Mouse (Mus musculus): ENCODE measurements around the gene Prr12.
A peak's percentile ranks its signal among the peaks of the same experiment; 100 is the strongest.
"Not testable (repeated sequence)": the region's sequence is repeated elsewhere in the genome, so short reads cannot be mapped to it uniquely, and the experiment has no call there.

Gene Prr12

DNA sequence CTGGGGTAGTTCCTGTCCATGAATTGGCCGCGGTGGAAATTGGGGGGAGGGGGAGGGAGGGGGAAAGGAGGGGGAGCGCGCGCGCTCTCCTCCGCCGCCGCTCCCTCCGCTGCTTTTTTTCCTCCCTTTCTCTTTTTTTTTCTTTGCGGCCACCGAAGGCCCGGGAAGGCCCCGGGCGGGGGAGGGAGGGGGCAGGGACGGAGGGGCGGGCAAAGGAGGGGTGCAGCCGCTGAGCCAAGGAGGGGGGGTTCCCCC is at the start of gene Prr12:
Gene Prr12 (minus strand): TSS at position 20 of the 255 bp plus-strand sequence.
- no peak for DNase-seq (ENCODE audit: low read depth, low spot score)

DNA sequence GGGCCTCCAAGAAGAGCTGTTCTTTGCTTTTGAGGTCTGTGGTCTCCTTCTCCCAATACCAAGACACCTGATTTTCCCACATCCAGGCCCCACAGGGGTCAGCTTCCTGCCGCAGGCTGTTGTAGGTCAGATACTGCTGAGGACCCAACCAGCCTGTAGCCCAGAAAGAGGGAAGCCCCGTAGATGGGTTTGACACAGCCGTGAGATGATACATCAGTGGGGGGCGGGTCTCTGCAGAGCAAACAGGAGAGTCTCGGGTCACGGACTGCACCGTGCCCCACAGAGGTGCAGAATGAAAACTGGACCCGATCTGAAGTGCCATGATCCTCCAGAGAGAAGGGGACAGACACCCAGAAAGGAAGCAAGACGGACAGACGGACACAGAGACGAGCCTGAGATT is 49.8 kb upstream of the Prr12 start:
- no peak for DNase-seq (ENCODE audit: low read depth, low spot score)

DNA sequence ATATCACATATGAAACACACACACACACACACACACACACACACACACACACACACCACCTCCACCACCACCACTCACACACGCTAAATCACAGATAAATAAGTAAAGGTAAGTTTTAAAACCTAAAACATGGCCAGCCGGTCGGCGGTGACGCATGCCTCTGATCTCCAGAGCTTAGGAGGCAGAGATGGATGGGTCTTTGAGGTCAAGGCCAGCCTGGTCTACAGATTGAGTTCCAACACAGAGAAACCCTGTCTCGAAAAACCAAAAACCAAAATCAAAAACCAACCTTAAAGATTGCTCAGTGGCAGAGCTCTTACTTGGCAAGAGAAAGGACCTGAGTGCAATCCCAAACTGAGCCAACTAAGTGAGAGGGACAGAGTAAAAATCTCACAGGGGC is 47.4 kb upstream of the Prr12 start:
- DNase-seq (ENCODE audit: low read depth, low spot score): no peak

DNA sequence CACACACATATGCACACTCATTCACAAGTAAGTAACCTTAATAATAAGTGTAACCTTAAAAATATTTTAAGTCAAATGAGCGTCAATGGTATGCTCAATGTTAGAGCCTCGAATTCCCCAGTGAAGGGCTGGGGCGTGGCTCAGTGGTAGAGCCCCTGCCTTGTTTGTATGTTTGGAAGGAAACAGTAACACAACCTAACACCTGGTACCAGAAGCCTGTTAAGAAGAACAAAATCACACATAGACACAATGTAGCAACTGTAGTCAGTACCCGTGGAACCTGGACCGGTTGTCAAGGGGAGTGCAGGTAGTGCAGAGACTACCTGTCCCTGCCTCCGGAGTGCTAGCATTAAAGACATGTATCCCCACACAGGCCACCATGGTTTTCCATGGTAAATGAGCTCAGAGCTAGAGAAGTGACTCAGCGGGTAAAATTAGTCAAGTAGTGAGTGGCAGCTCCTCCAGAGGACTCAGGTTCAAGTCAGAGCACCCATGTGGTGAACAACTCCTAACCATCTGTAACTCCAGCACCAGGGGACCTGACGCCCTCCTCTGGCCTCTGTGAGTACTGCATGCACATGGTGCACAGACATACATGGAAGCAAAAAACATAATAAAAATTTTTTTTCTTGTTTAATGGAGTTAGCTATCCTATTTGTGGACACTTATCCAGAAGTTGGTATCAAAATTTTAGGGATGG is 46.0 kb upstream of the Prr12 start:
- peak; percentile 46 for DNase-seq (ENCODE audit: low read depth, low spot score)

DNA sequence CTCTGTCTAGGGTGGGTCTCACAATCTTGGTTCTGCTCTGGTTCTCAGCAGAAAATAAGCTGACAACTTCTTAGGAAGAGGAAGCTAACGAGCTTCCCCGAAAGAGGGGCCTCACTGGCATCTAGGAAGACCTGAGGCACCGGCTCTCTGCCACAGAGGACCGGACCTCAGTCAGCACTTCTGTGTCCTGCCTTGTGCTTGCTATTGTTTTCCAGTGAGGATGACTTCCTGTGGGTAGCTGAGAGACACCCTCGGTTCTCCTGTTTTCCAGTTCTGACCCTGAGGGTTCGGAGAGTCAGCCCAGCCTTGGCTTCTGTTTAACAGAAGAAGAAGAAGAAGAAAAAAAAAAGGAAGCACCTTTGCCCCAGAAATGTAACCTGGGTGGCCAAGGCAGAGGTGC is 44.8 kb upstream of the Prr12 start:
- no peak for DNase-seq (ENCODE audit: low read depth, low spot score)

DNA sequence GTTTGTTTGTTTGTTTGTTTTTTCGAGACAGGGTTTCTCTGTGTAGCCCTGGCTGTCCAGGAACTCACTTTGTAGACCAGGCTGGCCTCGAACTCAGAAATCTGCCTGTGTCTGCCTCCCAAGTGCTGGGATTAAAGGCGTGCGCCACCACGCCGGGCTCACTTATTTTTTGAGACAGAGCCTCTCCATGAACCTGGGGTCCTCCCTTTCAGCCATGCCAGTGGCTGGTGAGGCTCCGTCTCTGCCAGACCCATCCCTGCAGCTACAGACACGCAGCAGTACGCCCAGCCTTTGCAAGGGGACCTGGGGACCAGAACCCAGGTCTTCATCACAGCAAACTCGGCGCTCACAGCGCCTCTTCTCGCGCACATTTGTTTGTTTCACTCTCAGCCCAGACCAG is 43.3 kb upstream of the Prr12 start:
- not testable (repeated sequence) for DNase-seq (ENCODE audit: low read depth, low spot score)

DNA sequence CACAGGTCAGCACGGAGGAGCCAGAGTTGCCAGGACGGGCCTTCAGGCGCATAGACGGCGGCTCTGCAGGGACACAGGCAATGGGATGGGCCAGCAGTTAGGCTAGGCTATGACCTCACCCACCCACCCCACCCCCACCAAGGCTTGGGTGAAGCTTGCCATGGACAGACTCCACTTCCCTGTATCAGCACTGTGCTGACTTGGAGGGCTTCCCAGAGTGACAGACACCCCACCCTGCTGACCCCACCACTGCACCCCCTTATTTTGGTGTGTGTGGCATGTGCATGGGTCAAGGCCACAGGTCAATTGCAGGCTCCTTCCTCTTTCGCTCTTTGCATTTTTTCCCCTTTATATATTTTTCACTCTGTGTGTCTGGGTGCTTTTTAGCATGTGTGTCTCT is 42.7 kb upstream of the Prr12 start:
- DNase-seq (ENCODE audit: low read depth, low spot score): no peak

DNA sequence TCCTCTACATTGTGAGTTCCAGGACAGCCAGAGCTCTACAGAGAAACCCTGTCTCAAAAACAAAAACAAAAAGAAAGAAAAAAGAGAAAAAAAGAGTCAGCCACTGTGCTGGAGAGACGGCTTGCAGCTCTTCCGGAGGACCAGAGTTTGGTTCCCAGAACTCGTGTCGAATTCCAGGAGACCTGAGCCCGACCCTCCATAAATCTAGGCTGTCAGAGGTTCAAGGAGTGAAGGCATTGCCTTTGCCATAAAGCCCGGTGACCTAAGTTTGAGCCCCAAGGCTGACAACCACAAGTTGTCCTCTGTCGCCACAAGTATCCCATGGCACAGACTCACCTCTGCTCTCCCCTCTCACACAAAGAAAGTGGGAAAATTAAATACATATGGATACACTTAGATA is 41.4 kb upstream of the Prr12 start:
- DNase-seq (ENCODE audit: low read depth, low spot score): no peak

DNA sequence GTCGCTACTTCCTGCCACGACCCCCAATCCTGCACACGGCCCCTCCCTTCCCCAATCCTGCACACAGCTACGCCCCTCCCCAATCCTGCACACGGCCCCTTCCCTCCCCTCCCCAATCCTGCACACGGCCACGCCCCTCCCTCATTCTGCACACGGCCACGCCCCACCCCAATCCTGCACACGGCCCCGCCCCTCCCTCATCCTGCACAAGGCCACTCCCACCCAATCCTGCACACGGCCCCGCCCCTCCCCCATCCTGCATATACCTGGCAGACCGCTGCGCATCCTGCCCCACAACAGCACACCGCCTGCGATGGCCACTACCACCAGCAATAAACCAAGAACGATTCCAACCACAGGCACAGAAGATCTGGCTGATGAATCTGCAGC is 40.8 kb upstream of the Prr12 start:
- peak; percentile 58 for DNase-seq (ENCODE audit: low read depth, low spot score)

DNA sequence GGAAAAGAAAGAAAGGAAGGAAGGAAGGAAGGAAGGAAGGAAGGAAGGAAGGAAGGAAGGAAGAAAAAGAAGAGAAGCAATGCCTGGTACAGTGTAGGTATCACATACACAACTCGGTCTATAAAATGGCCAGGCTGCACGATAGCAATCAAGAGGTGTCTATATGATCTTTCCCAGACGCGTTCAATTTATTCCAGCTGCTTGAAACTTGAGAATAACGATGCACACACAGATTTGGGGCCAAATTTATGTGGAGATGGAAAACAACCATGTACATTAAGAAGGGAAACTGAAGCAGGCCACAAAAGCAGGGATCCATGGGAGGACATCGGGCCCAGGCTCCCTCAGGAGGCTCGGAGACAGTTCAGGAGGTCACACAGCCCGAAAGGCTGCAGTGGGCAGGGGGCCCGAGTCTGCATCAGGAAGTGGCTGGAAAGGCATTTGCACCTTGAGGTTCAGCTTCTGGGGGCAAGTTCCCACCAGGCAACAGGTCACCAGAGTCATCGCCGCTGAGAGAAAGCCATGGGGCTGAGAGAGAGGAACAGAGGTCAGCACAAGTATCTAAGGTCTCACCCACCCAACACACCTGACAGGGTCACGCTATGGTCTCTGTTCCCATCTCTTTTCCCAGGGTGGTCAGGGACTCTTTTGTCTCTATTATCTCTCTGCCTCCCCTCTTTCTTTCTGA is 40.3 kb upstream of the Prr12 start:
- no peak for DNase-seq (ENCODE audit: low read depth, low spot score)

DNA sequence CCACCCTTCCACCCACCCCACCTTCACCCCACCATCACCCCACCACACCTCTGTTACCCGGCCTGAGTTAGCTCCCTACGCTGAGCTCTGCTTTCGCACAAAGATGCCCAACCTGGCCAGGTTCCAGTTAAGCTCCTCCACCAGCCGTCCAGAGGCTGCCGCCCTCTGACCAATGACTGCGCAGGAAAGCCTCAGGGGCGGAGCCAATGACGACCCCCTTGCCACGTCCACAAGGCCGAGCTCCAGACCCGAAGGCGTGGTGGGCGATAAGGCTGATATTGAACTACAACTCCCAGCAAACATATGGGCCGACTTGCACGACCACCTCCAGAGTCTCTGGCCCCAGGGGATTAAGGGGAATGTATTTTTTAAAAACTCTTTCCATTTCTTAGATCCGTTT is 39.4 kb upstream of the Prr12 start, which contains the start of gene Rcn3:
Gene Rcn3 (minus strand): TSS at position 174 of the 400 bp plus-strand sequence.
- DNase-seq (ENCODE audit: low read depth, low spot score): no peak

DNA sequence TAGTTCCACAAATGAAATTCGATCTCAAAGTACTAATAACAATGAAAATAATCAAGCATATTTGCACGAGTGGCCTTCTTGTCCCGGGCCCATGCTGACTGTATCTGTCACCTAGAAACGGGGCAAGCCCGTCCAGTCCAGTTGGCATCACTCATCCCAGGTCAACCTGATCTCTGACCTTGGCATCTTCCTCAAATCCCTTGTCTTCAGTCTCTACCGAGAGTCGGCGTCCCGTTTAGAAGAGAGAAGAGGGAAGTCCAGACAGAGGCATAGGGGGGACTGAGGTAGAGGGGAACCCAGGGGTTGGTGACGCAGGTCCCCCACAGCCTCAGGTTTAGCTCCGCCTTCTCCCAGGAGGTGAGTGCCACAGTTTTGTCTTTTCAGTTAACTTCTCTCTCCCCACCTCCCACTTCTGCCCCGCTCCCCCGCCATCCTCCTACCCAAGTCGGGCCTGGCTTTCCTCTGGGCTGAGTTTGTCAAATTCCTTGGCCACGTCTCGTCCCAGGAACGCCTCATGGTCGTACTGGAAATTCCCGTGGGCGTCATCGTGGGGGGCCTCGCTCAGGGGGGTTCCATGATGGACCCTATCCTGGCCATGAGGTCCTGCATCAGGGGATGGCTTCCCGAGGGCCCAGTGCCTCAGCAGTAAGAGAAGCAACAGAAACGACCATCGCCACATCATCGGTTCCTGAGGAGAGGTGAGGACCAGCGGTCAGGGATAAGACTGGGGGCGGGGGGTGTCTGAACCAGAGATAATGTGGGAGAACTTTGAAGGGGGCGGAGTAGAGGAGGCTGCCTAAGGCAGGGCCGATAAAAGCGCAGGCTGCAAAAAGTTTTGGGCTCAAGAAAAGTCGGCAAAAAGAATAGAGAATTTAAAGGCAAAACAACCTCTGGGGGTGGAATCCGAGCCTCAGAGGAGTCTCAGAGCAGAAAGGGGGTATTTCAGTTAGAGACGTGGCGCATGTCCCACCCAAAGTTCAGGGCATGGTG is 38.6 kb upstream of the Prr12 start:
- DNase-seq (ENCODE audit: low read depth, low spot score): no peak

DNA sequence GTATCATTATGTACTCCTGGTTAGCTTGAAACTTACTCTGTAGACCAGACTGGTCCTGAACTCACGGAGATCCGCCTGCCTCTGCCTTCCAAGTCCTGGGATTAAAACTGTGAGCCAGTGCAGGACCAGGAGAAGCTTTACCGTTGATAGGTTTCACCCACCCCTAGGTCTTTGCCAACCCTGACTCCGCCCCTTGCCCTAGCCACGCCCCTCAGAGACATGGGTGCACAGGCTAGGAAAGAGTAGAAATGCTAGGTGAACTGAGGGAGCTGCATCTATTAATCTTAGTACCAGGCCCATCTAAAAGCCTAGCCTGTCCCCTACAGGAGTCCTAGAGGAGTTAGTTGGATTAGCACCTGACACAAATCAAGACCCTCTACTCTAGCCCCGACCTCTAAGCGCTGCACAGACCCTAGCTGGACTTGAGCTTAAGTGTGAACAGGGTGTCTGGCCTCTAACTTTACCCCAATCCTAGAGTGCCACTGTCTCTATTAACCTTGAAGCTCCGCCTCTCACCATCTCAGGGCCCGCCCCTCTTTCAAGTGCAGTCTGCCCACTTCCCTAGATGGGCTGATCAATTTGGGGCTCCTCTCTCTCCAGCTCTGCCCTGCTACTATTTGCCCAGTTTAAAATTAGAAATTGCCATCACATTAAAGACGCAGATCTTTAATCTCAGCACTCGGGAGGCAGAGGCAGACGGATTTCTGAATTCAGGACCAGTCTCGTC is 37.7 kb upstream of the Prr12 start:
- DNase-seq (ENCODE audit: low read depth, low spot score): peak; percentile 53

DNA sequence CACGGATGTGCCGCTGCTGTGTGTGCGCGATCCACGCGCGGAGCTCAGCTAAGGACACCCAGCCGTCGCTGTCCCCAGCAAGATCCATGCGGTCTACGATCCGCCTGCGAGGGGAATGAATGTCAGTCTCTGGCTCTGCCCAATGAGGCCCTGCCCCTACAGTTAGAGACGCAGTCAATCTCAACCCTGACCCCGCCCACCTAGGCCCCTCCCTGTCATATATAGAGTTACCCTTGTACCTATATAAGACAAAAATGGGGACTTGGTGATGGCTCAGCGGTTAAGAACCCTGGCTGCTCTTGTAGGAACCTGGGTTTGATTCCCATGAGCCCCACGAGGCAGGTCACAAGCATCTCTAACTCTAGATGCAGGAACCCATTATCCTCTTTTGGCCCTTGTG is 35.9 kb upstream of the Prr12 start:
- DNase-seq (ENCODE audit: low read depth, low spot score): no peak

DNA sequence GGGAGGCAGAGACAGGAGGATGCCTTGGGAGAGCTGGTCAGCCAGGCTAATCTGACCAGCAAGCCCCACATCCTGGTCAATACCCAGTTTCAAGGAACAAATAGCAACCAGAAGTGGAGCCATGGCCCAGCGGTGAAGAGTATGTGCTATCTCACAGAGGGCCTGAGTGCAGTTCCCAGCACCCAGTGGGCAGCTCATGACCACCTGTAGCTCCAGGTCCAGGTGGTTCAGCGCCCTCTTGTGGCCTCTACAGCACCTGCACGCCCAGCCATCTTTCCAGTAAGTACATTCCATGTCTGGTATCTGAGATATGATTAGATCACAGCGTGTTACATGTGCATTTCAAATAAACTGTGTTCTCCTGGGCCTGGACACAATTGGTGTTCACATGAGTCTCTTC is 33.4 kb upstream of the Prr12 start:
- peak; percentile 40 for DNase-seq (ENCODE audit: low read depth, low spot score)

DNA sequence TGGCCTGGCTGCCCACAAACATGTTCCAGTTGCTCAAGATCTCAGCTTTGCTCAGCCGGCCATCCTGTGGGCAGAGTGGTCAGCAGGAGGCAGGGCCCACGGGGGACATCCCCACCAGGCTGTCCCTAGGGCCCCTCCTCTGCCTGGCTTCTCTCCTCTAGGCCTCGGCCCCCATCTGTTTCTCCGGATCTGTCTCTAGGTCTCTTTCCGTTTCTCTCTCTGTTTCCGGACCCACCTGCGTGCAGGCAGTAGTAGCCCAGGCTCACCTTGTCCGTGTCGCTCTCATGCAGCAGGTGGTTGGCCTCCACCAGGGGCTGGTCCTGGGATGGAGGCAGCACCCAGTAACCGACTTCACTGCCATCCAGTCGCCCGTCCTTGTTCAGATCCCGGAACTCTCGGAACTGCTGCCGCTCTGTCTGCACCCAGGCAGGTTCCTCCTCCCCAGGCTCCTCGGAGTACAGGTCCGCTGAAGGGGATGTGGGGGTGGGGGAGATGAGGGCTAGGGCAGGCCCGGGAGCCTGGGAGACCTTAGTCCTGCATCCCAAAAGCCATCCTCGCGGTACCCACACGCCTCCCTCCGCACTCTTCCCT is 30.7 kb upstream of the Prr12 start:
- DNase-seq (ENCODE audit: low read depth, low spot score): peak; percentile 60

DNA sequence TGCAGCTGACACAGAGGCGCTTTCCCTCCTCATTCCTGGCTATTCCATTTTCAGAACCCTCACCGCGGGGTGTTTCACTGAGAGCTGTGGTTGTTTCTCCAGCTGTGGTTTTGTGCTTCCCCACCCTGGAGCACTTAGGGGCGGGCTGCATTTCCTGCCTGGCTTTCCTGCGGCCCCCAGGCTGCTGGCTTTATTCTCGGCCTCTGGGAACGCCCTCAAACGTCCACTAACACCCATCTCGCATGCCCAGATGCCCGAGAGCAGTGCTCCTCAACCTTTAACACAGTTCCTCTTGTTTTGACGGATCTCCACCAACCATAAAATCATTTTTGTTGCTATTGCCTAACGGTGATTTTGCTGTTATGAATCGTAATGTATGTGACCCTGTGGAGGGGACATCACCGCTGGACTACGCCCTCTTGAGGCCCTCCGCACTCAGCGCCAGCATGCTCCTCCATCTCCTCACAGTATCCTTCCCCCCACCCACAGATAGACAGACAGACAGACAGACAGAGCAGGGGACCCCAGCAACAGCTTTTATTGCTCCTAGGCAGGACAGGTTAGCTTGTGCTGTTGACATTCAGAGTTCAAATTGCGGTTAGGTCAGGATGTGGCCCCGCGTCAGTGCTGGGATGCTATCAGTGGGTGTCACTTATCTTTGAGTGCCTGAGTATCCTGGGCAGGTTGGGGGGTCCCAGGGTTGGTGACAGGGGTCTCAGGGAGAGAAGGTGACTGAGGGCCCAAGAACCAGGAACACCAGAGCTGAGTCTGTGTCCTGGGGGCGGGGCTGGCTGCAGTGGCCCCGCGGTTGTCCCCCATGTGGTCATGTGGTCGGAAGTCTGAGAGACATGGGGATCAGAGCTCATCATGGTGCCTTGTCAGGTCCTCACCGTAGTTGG is 30.0 kb upstream of the Prr12 start:
- peak; percentile 76 for DNase-seq (ENCODE audit: low read depth, low spot score)

DNA sequence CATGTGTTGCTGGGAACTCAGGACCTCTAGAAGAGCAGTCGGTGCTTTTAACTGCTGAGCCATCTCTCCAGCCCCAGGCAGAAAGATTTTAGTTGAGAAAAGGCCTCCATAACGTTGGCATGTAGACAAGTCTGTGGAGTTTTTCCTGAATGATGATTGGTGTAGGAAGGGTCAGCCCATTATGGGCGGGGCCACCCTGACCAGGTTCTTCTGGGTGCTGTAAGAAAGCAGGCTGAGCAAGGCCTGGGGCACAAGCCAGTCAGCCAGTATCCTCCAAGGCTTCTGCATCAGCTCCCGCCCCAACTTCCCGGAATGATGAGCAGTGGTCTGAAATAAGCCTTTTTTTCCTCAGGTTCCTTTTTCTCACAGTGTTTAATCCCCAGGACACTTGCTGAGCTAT is 28.3 kb upstream of the Prr12 start:
- no peak for DNase-seq (ENCODE audit: low read depth, low spot score)

DNA sequence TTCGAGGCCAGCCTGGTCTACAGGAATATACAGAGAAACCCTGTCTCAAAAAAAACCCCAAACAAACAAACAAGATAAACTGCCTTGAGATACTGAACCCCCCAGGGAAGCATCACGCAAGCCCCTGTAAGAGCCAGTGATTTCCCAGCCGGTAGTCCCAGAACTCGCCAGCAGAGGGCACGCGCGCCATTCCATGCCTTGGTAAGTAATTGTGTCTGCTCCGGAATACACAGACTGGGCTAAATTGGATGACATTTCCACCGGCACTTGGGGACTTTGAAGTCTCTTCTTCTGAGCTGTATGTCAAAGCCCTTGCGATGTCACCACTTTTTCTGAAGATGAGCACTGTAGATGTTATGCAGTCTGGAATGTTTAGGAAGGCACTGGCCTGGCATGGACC is 27.2 kb upstream of the Prr12 start:
- DNase-seq (ENCODE audit: low read depth, low spot score): peak; percentile 94

DNA sequence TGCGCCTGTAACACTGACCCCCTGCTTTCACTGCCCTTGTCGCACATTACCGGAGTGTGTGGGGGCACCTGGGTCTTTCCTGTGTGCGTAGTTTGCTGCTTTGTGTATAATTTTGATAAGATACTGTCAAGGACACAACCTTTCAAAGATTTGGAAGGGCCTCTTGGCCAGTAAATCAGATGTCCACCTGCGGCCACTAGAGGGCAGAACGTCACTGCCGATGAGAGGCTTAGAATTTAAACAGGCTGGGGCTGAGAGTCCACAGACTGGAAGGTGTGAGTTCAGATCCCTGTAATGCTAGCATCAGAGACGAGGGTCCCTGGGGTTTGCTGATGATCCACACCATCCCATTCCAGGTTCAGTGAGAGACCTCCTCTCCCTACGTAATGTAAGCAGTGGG is 25.8 kb upstream of the Prr12 start:
- DNase-seq (ENCODE audit: low read depth, low spot score): peak; percentile 88

Measured in CD4-positive, CD25-positive, alpha-beta regulatory T cell, adult 2 months (primary cell).